7 mouse cellular contexts compared by ENCODE assay signal in genomic region chr5:116023251-116023661, GRCm38 (mm10). TPM values are rescaled to one million over a fixed set of nuclear protein-coding genes. Genes with fewer than 3 reads are reported as not detected.
DNase-seq lines count a peak whose midpoint lies in the region; ATAC-seq lines count a peak whose summit lies in the region.

No protein-coding gene starts in this region.

- peaks cover 23% of the 10 kb centered on the region for H3K4me1 ChIP-seq in embryonic facial prominence, embryonic 10.5 days
- peaks cover 11% of the 10 kb centered on the region for H3K4me1 ChIP-seq in intestine, embryonic 14.5 days (replicated peaks; ENCODE audit: control insufficient read depth, insufficient read depth, low read length)
- peaks cover 13% of the 10 kb centered on the region for H3K4me1 ChIP-seq in limb, embryonic 15.5 days
- peaks cover 12% of the 10 kb centered on the region for H3K4me1 ChIP-seq in neural tube, embryonic 14.5 days (ENCODE audit: control insufficient read depth, insufficient read depth, low read length)

- H3K9ac ChIP-seq in intestine, embryonic 14.5 days (ENCODE audit: low read length) = peak overlapping the region; percentile 76
- H3K9ac ChIP-seq in limb, embryonic 15.5 days = peak overlapping the region; percentile 83
- peak overlapping the region; percentile 53 for H3K9ac ChIP-seq in neural tube, embryonic 14.5 days (replicated peaks; ENCODE audit: low read depth, low read length)

- H3K4me2 ChIP-seq in intestine, embryonic 14.5 days (ENCODE audit: low read length) = peak overlapping the region; percentile 78
- peak overlapping the region; percentile 77 for H3K4me2 ChIP-seq in limb, embryonic 15.5 days
- peak overlapping the region; percentile 97 for H3K4me2 ChIP-seq in neural tube, embryonic 14.5 days (ENCODE audit: low read depth, low read length)

- WGBS in embryonic facial prominence, embryonic 10.5 days = 28% methylated on average over 8 of the region's 8 CpGs
- WGBS in intestine, embryonic 14.5 days = 26% methylated on average over 8 of the region's 8 CpGs
- 10% methylated on average over 8 of the region's 8 CpGs for WGBS in limb, embryonic 15.5 days
- 29% methylated on average over 8 of the region's 8 CpGs for WGBS in neural tube, embryonic 14.5 days

- peak overlapping the region; percentile 91 for H3K4me3 ChIP-seq in embryonic facial prominence, embryonic 10.5 days
- peak overlapping the region; percentile 85 for H3K4me3 ChIP-seq in intestine, embryonic 14.5 days (ENCODE audit: low read depth, low read length)
- H3K4me3 ChIP-seq in limb, embryonic 15.5 days = peak overlapping the region; percentile 89
- peak overlapping the region; percentile 63 for H3K4me3 ChIP-seq in neural tube, embryonic 14.5 days (ENCODE audit: low read depth, low read length)

- peaks cover 43% of the 10 kb centered on the region for H3K36me3 ChIP-seq in embryonic facial prominence, embryonic 10.5 days (replicated peaks)
- peaks cover 41% of the 10 kb centered on the region for H3K36me3 ChIP-seq in intestine, embryonic 14.5 days (ENCODE audit: control insufficient read depth, insufficient read depth, low read length)
- H3K36me3 ChIP-seq in limb, embryonic 15.5 days = peaks cover 41% of the 10 kb centered on the region
- H3K36me3 ChIP-seq in neural tube, embryonic 14.5 days (ENCODE audit: control insufficient read depth, insufficient read depth, low read length) = peaks cover 29% of the 10 kb centered on the region

- H3K27me3 ChIP-seq in embryonic facial prominence, embryonic 10.5 days (replicated peaks; ENCODE audit: low read depth, poor library complexity, severe bottlenecking) = no peaks in the 10 kb centered on the region
- no peaks in the 10 kb centered on the region for H3K27me3 ChIP-seq in intestine, embryonic 14.5 days (replicated peaks; ENCODE audit: control insufficient read depth, insufficient read depth, low read length)
- H3K27me3 ChIP-seq in limb, embryonic 15.5 days = no peaks in the 10 kb centered on the region
- H3K27me3 ChIP-seq in neural tube, embryonic 14.5 days (ENCODE audit: control insufficient read depth, insufficient read depth, low read length) = no peaks in the 10 kb centered on the region

- no peaks in the 10 kb centered on the region for H3K9me3 ChIP-seq in embryonic facial prominence, embryonic 10.5 days
- H3K9me3 ChIP-seq in intestine, embryonic 14.5 days (ENCODE audit: control insufficient read depth, low read length) = no peaks in the 10 kb centered on the region
- H3K9me3 ChIP-seq in limb, embryonic 15.5 days = no peaks in the 10 kb centered on the region
- no peaks in the 10 kb centered on the region for H3K9me3 ChIP-seq in neural tube, embryonic 14.5 days (ENCODE audit: control insufficient read depth, low read length)

- peak overlapping the region; percentile 94 for H3K27ac ChIP-seq in embryonic facial prominence, embryonic 10.5 days (replicated peaks)
- H3K27ac ChIP-seq in intestine, embryonic 14.5 days (ENCODE audit: low read depth) = no peak overlapping the region
- peak overlapping the region; percentile 90 for H3K27ac ChIP-seq in limb, embryonic 15.5 days
- H3K27ac ChIP-seq in neural tube, embryonic 14.5 days (ENCODE audit: low read depth, low read length) = no peak overlapping the region

- no peak for ATAC-seq in intestine, embryonic 14.5 days (replicated peaks; ENCODE audit: low FRiP score, low TSS enrichment, low read depth)
- ATAC-seq in limb, embryonic 15.5 days (ENCODE audit: insufficient number of reproducible peaks, low FRiP score, low TSS enrichment, low read depth) = no peak
- ATAC-seq in neural tube, embryonic 14.5 days (ENCODE audit: low read depth) = no peak

- DNase-seq in spleen, postnatal 4 days (ENCODE audit: low spot score in 2 of 2) = peak; percentile 34 to 74
- no peak for DNase-seq in spleen, postnatal 36 days (ENCODE audit: low spot score in 2 of 2)
- no peak for DNase-seq in embryonic facial prominence, embryonic 10.5 days (ENCODE audit: low spot score)
- peak; percentile 61 for DNase-seq in intestine, embryonic 14.5 days (ENCODE audit: low spot score)
- DNase-seq in embryo, embryonic 10.5 days (ENCODE audit: low spot score) = no peak

RNA-seq across cellular contexts. Expression of gene Prkab1, which starts 1.1 kb away (rescaled TPM):
- 77.1 and 79.2 TPM in 2 replicates for polyA plus RNA-seq in embryonic facial prominence, embryonic 10.5 days (2016; fragmentation: Nextera tagmentation; extraction: Ambion mirVana)
- polyA plus RNA-seq in intestine, embryonic 14.5 days (2014; fragmentation: Nextera tagmentation; extraction: Ambion mirVana) = 52.7 and 60.6 TPM in 2 replicates
- 58.6 and 61.3 TPM in 2 replicates for polyA plus RNA-seq in limb, embryonic 15.5 days (2015; fragmentation: Nextera tagmentation; extraction: Ambion mirVana)
- polyA plus RNA-seq in neural tube, embryonic 14.5 days (2014; fragmentation: Nextera tagmentation; extraction: Ambion mirVana) = 48.8 and 53.3 TPM in 2 replicates

RNA-seq across cellular contexts. Expression of gene Tmem233, which starts 59.8 kb away (rescaled TPM):
- not detected in 2 replicates for polyA plus RNA-seq in embryonic facial prominence, embryonic 10.5 days (2016; fragmentation: Nextera tagmentation; extraction: Ambion mirVana)
- not detected in 2 replicates for polyA plus RNA-seq in intestine, embryonic 14.5 days (2014; fragmentation: Nextera tagmentation; extraction: Ambion mirVana)
- polyA plus RNA-seq in limb, embryonic 15.5 days (2015; fragmentation: Nextera tagmentation; extraction: Ambion mirVana) = 0.05 TPM in 1 of 2 replicates, not detected in the other
- polyA plus RNA-seq in neural tube, embryonic 14.5 days (2014; fragmentation: Nextera tagmentation; extraction: Ambion mirVana) = not detected in 2 replicates

Comparison
In these comparisons a context has a peak if more than half of its experiments do, and no peak if none do; other contexts are left out.
1. DNase-seq: peak in spleen, postnatal 4 days (2 of 2) and intestine, embryonic 14.5 days (single experiment); none in spleen, postnatal 36 days (0 of 2), embryonic facial prominence, embryonic 10.5 days (single experiment) and embryo, embryonic 10.5 days (single experiment).
2. H3K27ac ChIP-seq: peak in embryonic facial prominence, embryonic 10.5 days (single experiment) and limb, embryonic 15.5 days (single experiment); none in intestine, embryonic 14.5 days (single experiment) and neural tube, embryonic 14.5 days (single experiment).
3. Peak in every context shown above with its lines, with median percentiles within 50 percentile points of each other: H3K4me3 ChIP-seq, H3K4me2 ChIP-seq and H3K9ac ChIP-seq.